In genomic region chr10:62474944-62475343, GRCm38 (mm10) we compare ENCODE assay signal across 27 mouse cellular contexts. TPM values are rescaled to one million over a fixed set of nuclear protein-coding genes. Genes with fewer than 3 reads are reported as not detected.
A peak's percentile ranks its signal among the peaks of the same experiment; 100 is the strongest.
DNase-seq lines count a peak whose midpoint lies in the region; ATAC-seq lines count a peak whose summit lies in the region.
"Had no signal": no experiment of that assay in that cellular context is flagged by ENCODE, and none has a peak within 500 bp of the region (broad histone marks: within the 10 kb centered on the region; RNA-seq: fewer than 3 reads in every experiment).

No protein-coding gene starts in this region.

- H3K4me3 ChIP-seq in heart, embryonic 12.5 days = no peak overlapping the region

- peak; percentile 41 for DNase-seq in heart, adult 11 months
- peak; percentile 64 for DNase-seq in ES-CJ7 (ENCODE audit: low read depth, low spot score)
- DNase-seq in R1 (ENCODE audit: low read depth, low spot score) = peak; percentile 67
- peak; percentile 62 for DNase-seq in ZHBTc4 (ENCODE audit: low read depth, low spot score)
- DNase-seq in Muller cell, postnatal 12 days (ENCODE audit: inconsistent ontology term) = no peak
- no peak for DNase-seq in kidney, postnatal 36 days
- DNase-seq in embryo, embryonic 11 days = no peak
- DNase-seq: adrenal gland, adult 2 months; adrenal gland, adult 8-10 months; adrenal gland, postnatal 10 days; adrenal gland, postnatal 14 days; adrenal gland, postnatal 25 days; adrenal gland, postnatal 36 days; B cell, adult 2 months; cerebellum, adult 11 months; cerebellum, adult 11-12 months; cerebellum, adult 18-20 months; cerebellum, adult 2 months; cerebellum, adult 8-10 months; cerebellum, adult 9-10 months had no signal

- no peak for ATAC-seq in heart, embryonic 12.5 days (ENCODE audit: insufficient number of reproducible peaks, low FRiP score)
- ATAC-seq: activated CD4-positive, CD25-positive, alpha-beta regulatory T cell, adult 4 months; CD4-positive, CD25-positive, alpha-beta regulatory T cell, adult 4 months; Patski had no signal

- H3K9me3 ChIP-seq in heart, embryonic 12.5 days (replicated peaks) = no peaks in the 10 kb centered on the region
- H3K9me3 ChIP-seq: G1E had no signal

- H3K4me1 ChIP-seq in heart, embryonic 12.5 days (replicated peaks) = peaks cover 3% of the 10 kb centered on the region; the same call in 1 of the 2 replicates

- H3K36me3 ChIP-seq in heart, embryonic 12.5 days = peaks cover 10% of the 10 kb centered on the region; the same call in 1 of the 2 replicates

- H3K9ac ChIP-seq in heart, embryonic 12.5 days = no peak overlapping the region

- WGBS in heart, embryonic 12.5 days = 88% methylated on average over 10 of the region's 10 CpGs

- no peak overlapping the region for H3K27ac ChIP-seq in heart, embryonic 12.5 days (ENCODE audit: poor library complexity, severe bottlenecking)

- no peak overlapping the region for H3K4me2 ChIP-seq in heart, embryonic 12.5 days

- H3K27me3 ChIP-seq in heart, embryonic 12.5 days (replicated peaks) = no peaks in the 10 kb centered on the region
- H3K27me3 ChIP-seq: CH12.LX, Patski had no signal

RNA-seq across cellular contexts. Expression of gene Vps26a, which starts 11.7 kb away (rescaled TPM):
- 77.7 and 81.4 TPM in 2 replicates for polyA plus RNA-seq in heart, embryonic 12.5 days (2016; fragmentation: Nextera tagmentation; extraction: Ambion mirVana)

RNA-seq across cellular contexts. Expression of gene Supv3l1, which starts 25.4 kb away (rescaled TPM):
- 29.0 and 30.3 TPM in 2 replicates for polyA plus RNA-seq in heart, embryonic 12.5 days (2016; fragmentation: Nextera tagmentation; extraction: Ambion mirVana)

RNA-seq across cellular contexts. Expression of gene 4930507D05Rik, which starts 25.7 kb away (rescaled TPM):
- polyA plus RNA-seq in heart, embryonic 12.5 days (2016; fragmentation: Nextera tagmentation; extraction: Ambion mirVana) = 0.63 and 0.69 TPM in 2 replicates
- polyA plus RNA-seq: activated CD4-positive, CD25-positive, alpha-beta regulatory T cell, adult 4 months; adrenal gland, adult 2 months; CD4-positive, CD25-positive, alpha-beta regulatory T cell, adult 4 months had no signal

RNA-seq across cellular contexts. Expression of gene Srgn, which starts 52.3 kb away (rescaled TPM):
- polyA plus RNA-seq in heart, embryonic 12.5 days (2016; fragmentation: Nextera tagmentation; extraction: Ambion mirVana) = 6.0 and 8.5 TPM in 2 replicates
- polyA plus RNA-seq: C2C12, Patski had no signal

RNA-seq across cellular contexts. Expression of gene Hkdc1, which starts 52.7 kb away (rescaled TPM):
- 0.22 and 0.26 TPM in 2 replicates for polyA plus RNA-seq in heart, embryonic 12.5 days (2016; fragmentation: Nextera tagmentation; extraction: Ambion mirVana)
- polyA plus RNA-seq: adrenal gland, adult 2 months; CD4-positive, CD25-positive, alpha-beta regulatory T cell, adult 4 months; G1E had no signal

Comparison
In these comparisons a context has a peak if more than half of its experiments do, and no peak if none do; other contexts are left out.
1. DNase-seq: peak in heart, adult 11 months (single experiment), ES-CJ7 (single experiment), R1 (single experiment) and ZHBTc4 (single experiment); none in Muller cell, postnatal 12 days (single experiment), kidney, postnatal 36 days (0 of 2) and embryo, embryonic 11 days (single experiment).